14 mouse cellular contexts compared by ENCODE assay signal in genomic region chr5:148272065-148272464, GRCm38 (mm10).
DNase-seq lines count a peak whose midpoint lies in the region; ATAC-seq and TF ChIP-seq lines count a peak whose summit lies in the region.
"Had no signal": no experiment of that assay in that cellular context is flagged by ENCODE, and none has a peak within 500 bp of the region (broad histone marks: within the 10 kb centered on the region; RNA-seq: fewer than 3 reads in every experiment).

No protein-coding gene starts in this region.

- 0 out of 2 replicates have a peak overlapping the region, but pooled peaks have one; percentile 15 for H3K27ac ChIP-seq in small intestine, adult 2 months (ENCODE audit: insufficient read depth, low read depth, low read length)
- no peak overlapping the region for H3K27ac ChIP-seq in forebrain, embryonic 13.5 days
- H3K27ac ChIP-seq: layer of hippocampus, adult 2 months; liver, embryonic 14.5 days had no signal

- DNase-seq in frontal cortex, adult 2 months (ENCODE audit: extremely low spot score in 1 of 2, low spot score in 1 of 2), result no peak
- peak; percentile 77 to 83 for DNase-seq in heart, adult 18-20 months
- DNase-seq in heart, postnatal 10 days, result peak; percentile 85
- no peak for DNase-seq in cerebellum, postnatal 25 days
- no peak for DNase-seq in right cerebral cortex, adult 2 months (ENCODE audit: low spot score in 2 of 2)
- DNase-seq: adrenal gland, adult 2 months; gastrocnemius, postnatal 10 days; thymus, postnatal 25 days had no signal

- TF ChIP-seq POLR2A in small intestine, adult 2 months (IDR thresholded peaks at IDR 0.05; ENCODE audit: low read depth, low read length), result no peak

- H3K4me2 ChIP-seq in forebrain, embryonic 13.5 days, result no peak overlapping the region

- H3K4me1 ChIP-seq in small intestine, adult 2 months (ENCODE audit: control insufficient read depth, insufficient read depth, insufficient read length, low read length), result no peaks in the 10 kb centered on the region
- H3K4me1 ChIP-seq in forebrain, embryonic 13.5 days, result no peaks in the 10 kb centered on the region

- H3K4me3 ChIP-seq in small intestine, adult 2 months (ENCODE audit: low read depth, low read length), result no peak overlapping the region
- H3K4me3 ChIP-seq in forebrain, embryonic 13.5 days, result no peak overlapping the region
- H3K4me3 ChIP-seq: layer of hippocampus, adult 2 months had no signal

- intact Hi-C loops in heart, postnatal 10 days (cut with DNase I), result no loop called here

- no peaks in the 10 kb centered on the region for H3K27me3 ChIP-seq in small intestine, adult 2 months (ENCODE audit: control insufficient read depth, insufficient read depth, low read length)
- no peaks in the 10 kb centered on the region for H3K27me3 ChIP-seq in forebrain, embryonic 13.5 days

- TF ChIP-seq CTCF in small intestine, adult 2 months (IDR thresholded peaks at IDR 0.05; ENCODE audit: extremely low read depth, insufficient read length, insufficient replicate concordance, low read depth, low read length), result no peak

- H3K9ac ChIP-seq in forebrain, embryonic 13.5 days, result no peak overlapping the region
- H3K9ac ChIP-seq: liver, embryonic 14.5 days had no signal

- no peaks in the 10 kb centered on the region for H3K9me3 ChIP-seq in forebrain, embryonic 13.5 days (replicated peaks)

- no peaks in the 10 kb centered on the region for H3K36me3 ChIP-seq in small intestine, adult 2 months (ENCODE audit: control insufficient read depth, insufficient read depth, low read length)
- H3K36me3 ChIP-seq in forebrain, embryonic 13.5 days (ENCODE audit: poor library complexity, severe bottlenecking), result no peaks in the 10 kb centered on the region

- 74% methylated on average over 6 of the region's 6 CpGs for WGBS in small intestine, adult 2 months
- 90% methylated on average over 6 of the region's 6 CpGs for WGBS in forebrain, embryonic 13.5 days

- ATAC-seq in frontal cortex, adult (ENCODE audit: low TSS enrichment), result peak; percentile 29; the same call in 1 of the 2 replicates
- no peak for ATAC-seq in forebrain, embryonic 13.5 days
- ATAC-seq: forebrain, embryonic 14.5 days had no signal

Comparison
In these comparisons a context has a peak if more than half of its experiments do, and no peak if none do; other contexts are left out.
1. DNase-seq: peak in heart, adult 18-20 months (2 of 2) and heart, postnatal 10 days (2 of 2); none in frontal cortex, adult 2 months (0 of 2), cerebellum, postnatal 25 days (0 of 2) and right cerebral cortex, adult 2 months (0 of 2).